Mouse (Mus musculus) embryo, embryonic 9.5 days (tissue): ENCODE results near the gene Ppp2r3a.
A peak's percentile ranks its signal among the peaks of the same experiment; 100 is the strongest.

ENCODE experiments used
- DNase-seq: peaks from one replicate; pipeline ENCODE4 v3.0.0-alpha.2; 2017; ENCODE audit errors: extremely low spot score

Ppp2r3a gene

DNA sequence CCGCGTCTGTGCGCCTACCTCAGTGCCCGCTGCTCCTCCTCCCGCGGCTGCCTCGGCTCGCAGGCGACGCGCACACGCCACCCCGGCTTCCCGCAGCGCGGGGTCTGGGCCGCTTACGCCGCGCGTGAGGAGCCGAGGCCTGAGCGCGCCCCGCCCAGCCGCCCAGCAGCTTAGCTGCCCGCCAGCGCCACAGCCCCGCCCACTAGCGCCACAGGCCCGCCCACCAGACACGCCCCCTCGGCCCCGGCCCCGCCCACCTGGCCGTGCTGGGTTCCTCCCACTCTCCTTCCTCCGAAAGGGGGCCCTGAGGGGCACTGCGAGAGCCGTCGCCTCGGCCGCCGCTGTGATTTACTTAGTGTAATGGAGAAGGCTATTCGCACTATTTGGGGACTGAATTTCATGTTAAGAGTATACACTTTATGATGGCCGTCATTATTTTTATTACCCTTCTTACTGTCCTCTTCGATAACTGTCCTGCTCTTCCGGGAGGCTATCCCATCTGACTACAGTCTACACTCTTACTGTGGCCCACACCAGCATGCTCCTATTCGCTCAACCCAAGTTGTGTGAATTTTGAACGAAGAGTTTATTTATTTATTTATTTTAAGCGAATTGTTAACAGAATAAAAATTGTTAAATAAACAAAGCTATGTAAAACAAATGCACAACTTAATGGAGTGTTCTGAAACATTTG is at the start of gene Ppp2r3a:
TSS of gene Ppp2r3a (minus strand) at position 152 of the 694 bp plus-strand sequence.
- peak; percentile 100 for DNase-seq

DNA sequence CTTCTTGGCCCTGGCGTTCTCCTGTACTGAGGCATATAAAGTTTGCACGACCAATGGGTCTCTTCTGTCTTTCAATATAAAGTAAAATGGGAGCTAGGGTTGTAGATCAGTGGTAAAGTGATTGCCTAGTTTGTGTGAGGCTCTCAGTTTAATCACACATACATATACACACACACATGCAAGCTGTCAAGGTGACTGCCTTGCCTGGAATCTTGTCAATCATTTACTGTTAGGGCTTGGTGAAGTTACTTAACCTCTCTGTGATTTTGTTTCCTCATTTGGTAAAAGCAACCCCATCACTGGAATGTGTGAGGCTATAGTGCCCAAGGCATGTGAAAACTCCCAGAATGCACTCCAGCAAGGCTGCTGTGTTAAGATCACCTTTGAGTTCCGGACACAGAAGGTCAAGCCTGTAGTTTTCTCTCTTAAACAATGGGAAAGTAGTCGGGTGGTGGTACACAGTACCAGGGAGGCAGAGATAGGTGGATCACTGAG is 48.9 kb upstream of the Ppp2r3a start:
- DNase-seq, result no peak

DNA sequence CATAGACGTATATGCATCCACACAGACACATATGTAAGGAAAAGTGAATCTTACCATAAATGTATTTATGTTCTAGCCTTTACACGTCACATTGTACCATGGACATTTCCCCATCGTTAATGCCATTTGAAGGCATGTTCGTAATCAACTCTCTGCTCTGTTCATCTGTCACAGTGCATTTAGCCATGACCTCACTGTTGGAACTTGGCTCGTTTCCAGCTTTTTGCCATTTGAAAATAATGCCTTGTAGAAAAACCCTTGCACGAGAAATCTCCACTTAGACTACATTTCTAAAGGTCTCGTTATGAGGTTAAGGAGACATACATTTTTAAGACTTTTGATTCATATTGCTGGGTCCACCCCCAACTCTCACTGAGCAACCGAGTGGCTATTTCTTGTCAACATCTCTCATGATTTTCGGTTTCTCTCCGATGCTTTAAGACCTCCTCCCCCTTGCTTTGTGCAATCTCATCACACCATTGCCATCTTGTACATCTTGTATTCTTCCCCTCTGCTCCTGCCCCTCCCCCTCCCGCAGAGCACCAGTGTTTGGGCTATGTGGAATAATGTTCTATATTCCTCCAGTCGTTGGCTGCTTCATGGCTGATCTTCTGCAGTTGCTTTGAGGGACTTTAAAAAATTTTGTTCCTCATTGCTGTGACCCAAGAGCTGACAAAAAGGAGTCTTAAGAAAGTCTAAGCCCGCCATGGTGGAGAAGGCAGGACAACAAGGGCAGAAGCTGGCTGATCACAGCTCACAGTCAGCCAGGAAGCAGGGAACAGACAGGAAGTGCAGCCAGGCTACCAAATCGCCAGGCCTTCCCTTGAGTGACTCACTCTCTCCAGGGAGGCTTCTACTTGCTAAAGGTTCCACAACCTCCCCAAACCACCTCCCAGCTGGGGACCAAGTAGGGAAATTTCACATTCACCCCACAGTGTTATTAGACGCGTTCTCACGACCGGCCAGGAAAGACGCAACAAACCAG is 40.4 kb upstream of the Ppp2r3a start:
- DNase-seq, result no peak

DNA sequence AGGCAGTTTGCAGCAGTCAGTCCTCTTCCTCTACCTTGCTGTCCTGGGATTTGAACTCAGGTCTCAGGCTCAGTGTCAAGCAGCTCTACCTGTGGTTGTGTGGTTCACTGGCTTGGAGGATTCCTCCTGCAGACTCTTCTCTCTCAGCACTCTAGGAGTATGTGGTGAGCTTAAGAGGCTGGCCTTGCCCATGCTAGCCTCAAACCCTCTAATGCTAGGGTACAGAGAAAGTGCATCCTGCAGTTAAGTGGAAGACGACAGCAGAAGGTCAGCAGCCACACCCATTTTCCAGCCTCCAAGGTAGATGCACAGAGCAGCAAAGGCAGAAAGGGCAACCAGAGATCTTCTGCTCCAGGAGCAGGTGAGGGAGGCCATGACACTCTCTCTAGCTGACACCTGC is 39.3 kb upstream of the Ppp2r3a start:
- DNase-seq, result no peak

DNA sequence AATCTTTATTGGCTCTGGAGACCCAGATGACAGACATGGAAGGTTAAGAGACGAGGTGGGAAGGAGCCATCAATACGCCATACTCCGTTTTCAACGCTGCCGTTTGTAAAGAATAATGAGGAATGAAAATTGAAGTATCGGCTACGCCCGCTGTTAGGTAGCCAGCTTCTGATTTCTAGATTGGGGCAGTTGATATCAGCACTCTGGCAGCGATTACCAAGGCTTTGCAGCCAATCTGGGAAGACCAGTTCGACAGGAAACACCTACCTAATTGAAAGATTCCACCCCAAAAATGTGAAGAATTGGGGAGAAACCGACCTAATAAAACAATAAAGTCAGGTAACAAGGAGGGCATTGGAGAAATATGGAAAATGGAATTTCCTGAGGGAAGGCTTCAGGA is 38.2 kb upstream of the Ppp2r3a start:
- no peak for DNase-seq

DNA sequence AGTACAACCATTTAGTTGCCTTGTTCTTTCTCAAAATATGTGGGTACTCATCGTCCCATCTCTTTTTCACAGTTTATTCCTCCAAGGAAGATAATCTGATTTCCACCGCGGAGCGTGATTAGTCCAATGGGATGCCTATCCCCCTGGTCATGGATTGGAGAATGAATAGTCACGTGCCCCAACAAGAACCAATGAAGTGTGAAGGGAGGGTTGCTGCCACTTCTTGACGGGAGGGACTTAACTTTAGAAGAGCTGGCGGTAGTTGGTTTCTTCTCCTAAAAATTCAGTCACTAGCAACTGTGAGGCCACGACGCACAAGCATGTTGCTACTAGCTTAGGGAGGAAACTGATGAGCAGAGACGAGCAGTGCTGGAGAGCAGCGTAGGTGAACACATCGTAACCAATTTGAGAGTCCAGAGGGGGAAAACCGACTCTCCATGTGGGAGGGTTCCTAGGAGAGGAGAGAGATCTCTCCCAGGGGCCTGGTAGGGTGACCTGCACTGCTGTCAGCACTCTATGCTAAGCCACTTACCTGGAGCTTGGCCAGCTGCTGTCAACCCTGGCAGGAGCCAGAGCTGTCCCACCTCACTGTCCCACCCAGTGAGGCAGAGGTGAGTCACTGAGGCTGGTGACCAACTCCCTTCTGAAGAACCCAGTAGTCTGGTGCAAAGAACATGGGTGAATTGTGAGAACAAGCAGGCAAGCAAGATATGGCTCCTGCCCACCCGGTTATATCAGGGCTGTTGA is 37.5 kb upstream of the Ppp2r3a start:
- DNase-seq, result no peak

DNA sequence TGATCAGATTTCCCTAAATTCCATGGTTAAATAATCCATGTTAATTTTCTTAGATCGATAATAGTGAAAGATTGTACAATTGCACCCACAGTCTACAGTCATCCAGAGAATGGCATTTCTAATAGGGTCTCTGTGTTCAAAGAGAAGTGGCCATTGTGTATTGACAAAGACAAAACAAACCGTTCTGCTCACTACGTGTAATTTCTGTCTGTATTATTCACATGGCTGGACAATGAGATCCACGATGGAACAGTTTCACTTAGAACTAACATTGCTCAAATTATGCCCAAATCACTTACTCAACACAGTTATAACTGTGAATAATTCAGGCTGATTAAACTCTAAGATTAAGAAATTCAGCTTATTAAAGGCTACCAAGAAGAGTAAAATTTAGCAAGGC is 35.2 kb upstream of the Ppp2r3a start:
- DNase-seq, result no peak

DNA sequence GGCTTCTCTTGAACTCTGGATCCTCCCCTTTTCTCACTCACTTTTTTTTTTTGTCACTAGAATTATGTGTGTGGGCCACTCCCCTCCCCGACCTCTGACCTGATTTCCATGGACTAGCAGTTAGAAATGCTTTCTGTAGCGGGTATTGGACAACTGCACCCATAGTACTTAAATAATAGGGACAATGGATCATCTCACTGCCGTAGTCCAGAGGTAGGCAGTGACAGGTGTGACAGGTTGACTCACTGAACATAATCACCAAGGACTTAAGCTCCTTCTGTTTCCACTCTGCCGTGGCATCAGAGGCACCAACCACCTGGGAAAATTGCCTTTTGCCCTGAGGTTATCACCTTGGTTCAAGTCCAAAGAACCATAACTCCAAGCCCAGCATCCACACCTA is 32.5 kb upstream of the Ppp2r3a start:
- DNase-seq, result no peak

DNA sequence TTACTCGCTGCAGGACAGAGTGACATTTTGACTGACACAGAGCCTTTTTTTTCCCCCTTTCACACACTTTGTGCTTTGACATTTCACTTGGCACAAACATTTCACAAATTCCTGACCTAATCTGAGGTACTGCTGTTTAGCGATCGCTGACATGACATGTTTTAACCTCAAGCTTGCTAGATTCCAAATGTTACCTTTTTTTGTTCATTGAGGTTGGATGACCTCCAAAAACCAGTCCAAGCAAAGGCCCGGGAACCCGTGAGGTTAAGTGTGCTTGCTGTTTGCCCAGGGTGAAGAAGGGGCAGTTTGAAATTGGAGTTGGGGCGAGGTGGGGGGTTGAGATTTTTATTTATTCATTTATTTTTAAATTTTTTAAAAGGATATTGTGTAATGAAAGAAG is 31.1 kb upstream of the Ppp2r3a start:
- no peak for DNase-seq

DNA sequence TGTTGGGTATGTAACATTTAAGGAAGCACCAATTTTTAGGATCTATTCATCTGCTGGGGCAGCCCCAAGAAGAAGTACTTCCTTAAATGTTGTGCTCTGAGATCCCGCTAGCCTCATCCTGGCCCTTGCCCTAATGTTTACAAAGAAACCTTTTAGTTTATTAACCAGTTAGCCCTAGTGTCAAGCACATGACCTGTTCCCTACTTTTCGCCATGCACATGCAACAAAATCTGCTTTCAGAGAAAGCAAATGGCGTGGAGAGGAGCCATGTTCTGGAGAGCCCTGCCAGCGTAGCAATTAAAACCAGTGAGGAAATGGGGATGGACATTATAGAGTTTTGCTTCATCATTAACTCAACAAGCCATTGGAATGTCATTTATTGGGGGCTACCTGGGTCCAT is 30.3 kb upstream of the Ppp2r3a start:
- no peak for DNase-seq

DNA sequence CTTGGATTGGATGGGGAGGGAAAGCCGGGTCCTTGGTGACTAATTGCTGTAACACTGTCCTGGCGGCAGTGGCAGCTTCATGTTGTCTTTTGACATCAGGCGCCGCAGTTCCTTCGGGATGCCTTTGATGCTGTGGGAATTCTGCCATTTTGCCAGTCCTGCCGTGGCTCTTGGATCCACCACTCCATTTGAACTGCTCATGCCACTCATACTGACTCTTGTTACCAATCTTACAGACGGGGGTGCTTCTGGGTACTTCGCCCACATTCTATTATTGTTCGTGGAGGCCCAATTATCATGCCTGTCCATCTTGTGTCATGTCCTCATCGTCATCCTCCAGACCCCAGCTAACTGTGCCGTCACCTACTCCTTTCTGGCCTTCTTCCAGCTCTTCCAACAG is 29.7 kb upstream of the Ppp2r3a start:
- DNase-seq, result no peak

DNA sequence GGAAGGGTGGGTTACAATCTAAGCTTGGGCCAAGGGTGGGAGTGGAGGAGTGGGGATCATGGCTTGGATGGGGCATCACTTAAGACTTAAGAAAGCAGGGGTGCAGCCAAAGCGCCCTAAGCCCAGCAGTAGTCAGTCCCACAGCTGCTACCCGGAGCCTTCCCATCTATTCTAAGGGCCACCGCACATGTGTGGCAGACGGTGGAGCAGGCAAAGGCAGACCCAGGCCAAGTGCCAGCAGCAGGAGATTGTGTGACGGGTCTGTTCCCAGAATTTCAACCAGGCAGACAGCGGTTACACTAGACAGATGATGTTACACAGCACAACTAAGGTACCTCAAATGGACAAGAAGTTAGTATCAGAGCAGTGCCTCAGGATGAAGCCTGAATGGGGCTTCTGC is 29.3 kb upstream of the Ppp2r3a start:
- no peak for DNase-seq

DNA sequence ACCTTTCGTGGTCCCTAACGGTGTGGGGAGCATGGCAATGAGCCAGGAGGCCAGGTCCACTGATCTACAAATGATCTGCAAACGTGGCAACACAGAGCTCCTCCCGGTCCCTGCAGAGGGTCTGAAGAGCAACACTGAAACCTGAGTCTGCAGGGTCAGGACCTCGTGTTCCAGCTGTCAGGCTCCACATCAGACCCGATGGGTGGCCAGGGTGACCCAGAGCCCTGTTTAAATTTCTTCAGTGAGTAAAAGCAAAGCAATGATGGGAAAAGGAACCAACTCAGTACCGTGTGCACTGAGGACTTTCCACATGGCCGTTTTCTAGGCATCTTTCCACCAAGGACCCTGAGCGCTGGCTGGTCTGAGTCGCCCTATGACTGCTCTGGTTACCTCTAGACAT is 28.6 kb upstream of the Ppp2r3a start:
- DNase-seq, result no peak

DNA sequence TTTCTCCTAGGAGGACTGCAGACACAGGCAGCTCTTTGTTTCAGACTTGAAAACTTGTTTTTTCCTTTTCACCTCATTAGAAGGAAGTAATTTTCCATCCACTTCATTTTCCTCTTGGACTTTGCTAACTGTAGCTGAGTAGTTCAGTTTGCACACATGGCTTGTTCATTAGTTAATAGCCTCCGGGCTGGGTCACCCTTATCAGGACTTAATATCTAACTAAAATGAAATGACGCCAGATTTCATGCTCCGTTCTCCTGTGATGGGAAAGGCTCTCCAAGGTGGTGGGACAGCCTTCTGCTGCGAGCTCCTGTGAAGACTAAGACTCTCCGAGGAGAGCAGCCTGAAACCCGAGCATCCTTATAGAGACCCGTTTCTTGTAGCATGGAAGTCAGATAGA is 21.1 kb upstream of the Ppp2r3a start:
- no peak for DNase-seq

DNA sequence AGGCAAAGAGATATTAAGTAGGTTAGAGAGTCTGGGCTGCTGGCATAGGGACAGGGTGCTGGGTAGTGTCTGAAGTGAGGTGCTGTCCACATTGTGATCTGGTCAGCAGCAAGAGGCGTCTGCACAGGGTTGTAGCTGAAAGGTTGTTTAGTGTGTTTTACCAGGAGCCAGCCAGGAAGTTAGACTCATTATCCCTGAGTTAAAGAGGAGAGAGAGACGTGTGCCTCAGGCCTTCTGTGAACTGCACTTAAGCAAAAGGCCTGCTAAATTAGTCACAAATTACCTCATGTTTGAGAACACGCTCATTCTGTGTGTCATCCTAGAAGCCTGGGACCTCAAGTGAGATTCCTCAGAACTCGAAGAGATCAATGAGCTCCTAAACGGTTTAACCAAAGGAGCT is 18.4 kb upstream of the Ppp2r3a start:
- DNase-seq, result no peak

DNA sequence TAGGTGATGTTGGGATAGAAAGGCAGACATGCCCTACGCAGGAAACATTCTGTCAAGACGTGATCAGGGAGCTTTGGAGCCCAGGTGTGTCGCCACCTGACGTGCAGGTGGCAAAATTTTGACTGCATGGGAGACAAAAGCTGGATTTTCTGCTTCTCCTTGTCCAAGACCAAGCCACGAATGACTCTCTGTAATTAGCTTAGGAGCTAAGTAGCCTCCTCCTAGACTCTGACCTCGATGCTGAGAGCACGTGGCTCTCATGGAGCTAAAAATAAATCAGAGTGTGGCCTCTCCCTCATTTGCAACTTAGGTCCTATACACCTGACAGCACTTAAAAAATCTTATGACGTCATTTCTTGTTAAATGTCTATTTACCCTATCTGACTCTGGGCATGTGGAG is 14.4 kb upstream of the Ppp2r3a start:
- no peak for DNase-seq

DNA sequence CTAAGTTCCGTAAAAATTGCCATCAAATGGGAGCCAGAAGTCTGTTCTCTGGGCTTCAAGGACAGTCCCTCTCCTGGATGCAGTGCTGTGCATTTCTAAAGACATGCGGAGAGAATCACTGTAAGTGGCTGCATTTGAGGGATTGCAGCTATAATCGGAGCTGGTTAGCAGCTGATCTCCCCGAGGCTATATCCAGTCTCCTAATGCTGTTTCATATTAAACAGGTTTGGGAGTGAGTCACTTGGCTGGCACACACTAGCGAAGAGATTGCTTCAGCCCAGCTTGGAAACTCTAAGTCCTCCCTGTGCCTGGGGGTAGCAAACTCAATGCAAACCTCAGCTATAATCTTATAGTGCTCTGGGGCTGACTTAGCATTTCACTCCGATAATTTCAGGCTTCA is 14.0 kb upstream of the Ppp2r3a start:
- no peak for DNase-seq

DNA sequence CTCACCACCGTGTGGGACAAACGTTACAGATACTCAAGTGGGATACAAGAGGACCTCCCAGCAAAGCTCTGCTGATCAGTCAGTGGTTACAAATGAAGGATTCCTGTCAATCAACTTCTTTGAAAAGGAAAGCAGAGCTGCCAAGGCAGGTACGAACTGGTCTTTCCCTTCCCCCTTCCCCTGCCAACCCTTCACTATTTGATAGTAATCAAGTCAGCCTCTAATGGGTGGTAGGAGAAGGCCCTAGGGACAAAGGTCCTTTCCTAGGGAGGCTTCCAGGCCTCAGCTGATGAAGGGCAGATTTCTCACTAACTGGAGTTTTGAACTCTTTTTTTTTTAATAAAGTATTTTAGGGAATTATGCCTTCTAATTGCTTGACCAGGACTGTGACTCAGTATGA is 11.2 kb upstream of the Ppp2r3a start:
- DNase-seq, result no peak

DNA sequence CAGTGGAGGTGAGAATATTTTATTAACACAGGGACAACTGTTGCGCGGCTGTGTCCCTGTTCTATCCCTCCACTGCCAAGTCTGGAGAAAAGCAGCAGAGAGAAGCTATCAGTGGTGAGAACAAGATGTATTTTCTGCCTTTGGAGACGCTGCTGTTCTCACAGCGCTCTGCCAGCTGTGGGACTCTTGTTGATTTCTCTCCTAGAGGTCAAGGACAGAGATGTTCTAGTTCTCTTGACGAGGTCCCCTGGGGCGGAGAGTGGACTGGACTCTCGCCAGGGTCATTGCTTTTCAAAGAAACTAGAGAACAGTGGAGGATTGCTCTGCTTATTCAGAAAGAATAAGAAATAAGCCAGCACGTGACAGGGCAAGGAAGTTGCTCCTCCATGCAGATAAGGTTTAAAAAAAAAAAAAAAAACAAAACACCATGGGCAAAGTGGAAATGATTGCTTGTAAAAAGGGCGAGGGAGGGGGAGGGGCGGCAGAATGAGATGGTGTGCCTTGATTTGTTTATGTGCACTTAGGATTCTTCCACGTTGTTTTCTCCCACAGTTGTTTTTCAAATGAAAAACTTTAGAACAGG is 10.5 kb upstream of the Ppp2r3a start:
- DNase-seq, result no peak

DNA sequence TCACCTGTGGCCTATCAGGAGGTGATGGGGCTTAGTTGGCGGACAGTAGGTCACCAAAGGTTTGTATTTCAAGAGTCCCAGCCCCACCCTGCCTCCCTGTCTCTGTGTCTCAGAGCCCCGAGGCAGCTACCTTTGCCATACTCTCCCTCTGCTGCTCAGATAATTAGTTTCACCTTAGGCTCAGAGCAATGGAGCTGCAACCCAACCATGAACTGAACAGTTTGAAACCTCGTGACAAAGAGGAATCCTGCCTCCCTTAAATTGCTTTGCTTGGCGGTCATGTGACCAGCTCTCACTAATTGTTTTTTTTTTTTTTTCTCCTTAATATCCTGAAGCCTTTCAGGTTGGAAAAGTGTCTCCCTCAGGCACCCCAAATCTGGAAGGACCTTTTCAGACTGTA is 9.8 kb upstream of the Ppp2r3a start:
- DNase-seq, result no peak

DNA sequence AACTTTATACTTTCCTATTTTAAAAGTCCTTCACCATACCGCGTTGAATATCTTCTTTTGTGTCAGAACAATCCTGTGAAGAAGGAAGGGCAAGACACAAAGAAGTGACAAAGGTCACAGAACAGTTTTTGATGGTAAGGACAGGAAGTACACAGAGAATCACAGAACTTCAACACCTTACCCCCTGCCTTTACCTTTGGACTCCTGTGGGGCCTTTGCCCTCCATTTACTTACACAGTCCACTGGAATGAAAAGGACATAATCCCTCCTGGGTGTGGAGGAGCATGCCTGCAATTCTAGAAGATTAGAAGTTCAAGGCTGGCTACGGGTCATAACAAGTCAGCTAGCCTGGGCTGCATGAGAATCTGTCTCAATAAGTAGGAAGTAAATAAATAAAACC is 1.5 kb upstream of the Ppp2r3a start:
- DNase-seq, result no peak

DNA sequence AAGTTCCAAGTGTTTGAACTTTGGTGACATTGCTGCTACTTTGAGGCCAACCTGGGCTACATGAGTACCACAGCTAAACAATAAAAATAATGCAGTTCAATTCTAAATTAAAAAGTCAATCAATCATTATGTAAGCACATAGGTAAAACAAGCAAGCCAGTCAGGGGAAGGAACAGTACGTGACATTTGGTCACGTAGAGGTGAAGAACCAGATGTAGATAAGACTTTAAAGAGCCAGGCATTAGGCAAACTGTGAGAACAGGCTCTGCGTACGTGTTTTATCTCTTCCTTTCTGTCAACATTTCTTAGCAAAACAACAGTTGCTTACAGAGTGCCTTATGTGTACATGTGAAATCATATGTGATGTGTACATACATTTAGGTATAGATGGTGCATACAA is 946 bp upstream of the Ppp2r3a start:
- DNase-seq, result no peak
